Mouse (Mus musculus) retina, postnatal 7 days (tissue): ENCODE data around the gene Gas2.

ENCODE experiments used
- DNase-seq: peaks from one replicate; pipeline ENCODE4 v3.0.0-alpha.2; 2012; ENCODE audit warnings: low read depth, low spot score

The Gas2 gene

DNA sequence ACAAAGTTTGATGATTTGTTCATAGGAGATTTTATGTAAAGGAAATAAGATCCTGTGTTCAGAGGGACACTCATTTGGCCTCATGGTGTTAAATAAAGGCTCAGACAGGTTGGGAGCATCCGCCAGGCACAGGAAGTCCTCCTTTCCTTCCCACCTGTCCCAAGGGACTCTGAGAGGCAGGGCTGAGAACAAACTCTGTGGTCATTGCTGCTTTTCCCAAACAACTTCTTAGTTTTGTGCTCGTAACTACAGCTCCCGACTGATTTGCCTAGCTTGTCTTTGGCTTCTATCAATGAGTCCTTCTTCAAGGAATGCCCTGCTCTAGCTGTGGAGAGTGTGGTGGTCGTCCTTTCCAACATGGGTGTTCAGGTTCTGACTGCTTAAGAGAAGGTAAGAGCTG lies 18.3 kb downstream of the Gas2 start:
- no peak for DNase-seq

DNA sequence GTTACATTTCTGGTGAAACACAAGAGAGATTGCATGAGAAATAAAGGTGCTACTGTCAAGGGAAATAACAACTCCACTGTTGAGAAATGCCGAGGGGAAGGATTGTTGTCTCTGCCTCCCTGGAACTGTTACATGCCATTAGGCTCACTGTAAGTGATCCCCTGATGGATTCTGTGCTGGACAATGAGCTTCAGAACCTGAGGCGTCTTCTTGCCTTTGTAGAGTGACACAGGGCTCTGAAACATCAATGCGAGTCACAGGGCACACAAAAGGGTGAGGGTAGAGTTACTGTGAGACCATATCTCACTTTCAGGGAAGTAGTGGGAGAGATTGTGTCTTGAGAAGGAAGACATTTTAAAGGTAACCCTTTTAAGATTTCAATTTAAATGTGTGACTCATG lies 23.5 kb downstream of the Gas2 start:
- DNase-seq: no peak

DNA sequence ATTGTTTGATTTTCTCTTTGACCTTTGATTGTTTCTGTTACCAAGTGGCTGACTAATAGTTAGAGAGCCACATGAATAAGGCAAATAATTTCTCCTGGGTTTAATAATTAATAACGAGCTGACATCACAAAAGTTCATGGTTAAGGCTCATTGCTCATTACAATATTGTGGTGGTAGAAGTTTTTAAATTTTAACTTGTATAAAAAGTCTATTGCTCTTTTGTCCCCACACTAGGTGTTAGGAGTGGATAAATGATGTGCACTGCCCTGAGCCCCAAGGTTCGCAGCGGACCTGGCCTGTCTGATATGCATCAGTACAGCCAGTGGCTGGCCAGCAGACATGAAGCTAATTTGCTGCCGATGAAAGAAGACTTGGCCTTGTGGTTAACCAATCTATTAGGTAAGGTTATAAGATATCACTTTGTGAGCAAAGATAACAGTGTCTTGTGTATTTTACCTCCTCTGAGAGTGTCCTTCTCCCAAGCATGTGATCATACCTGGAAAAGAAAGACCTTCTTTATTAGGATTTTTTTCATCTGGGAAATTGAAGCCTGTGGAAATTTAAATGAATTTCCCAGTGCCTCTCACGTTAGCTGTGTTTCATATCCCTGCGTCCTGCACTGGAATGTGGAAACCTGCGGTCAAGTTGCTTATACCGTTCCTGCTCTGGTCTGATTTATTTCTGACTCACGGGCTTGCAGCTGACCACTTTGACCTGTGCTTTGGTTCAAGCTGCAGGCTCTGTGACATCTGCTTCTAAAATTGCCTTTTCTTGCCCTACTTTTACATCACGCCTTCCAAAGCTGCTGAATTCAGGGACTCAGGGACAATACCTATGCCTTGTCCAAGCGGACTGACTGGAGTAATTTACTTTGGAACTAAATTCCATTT lies 26.1 kb downstream of the Gas2 start:
- DNase-seq: no peak

DNA sequence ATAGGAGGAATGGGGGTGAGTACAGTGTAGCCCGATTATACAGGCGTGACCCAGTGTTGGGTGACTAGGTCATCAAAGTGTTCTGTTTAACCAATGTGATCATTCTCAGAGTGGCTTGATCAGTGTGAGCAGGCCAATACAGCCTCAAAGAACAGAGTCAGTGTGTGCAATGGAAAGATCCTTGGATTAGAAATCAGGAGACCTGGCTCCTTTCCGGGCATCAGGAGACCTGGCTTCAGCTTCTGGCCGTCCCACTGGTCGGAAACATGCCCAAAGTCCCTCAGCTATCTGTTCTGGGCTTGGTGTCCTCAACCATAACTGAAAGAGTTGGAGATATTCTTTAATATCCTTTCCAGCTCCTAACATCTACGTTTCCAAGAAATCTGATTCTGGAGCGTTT lies 27.8 kb downstream of the Gas2 start:
- DNase-seq: no peak

DNA sequence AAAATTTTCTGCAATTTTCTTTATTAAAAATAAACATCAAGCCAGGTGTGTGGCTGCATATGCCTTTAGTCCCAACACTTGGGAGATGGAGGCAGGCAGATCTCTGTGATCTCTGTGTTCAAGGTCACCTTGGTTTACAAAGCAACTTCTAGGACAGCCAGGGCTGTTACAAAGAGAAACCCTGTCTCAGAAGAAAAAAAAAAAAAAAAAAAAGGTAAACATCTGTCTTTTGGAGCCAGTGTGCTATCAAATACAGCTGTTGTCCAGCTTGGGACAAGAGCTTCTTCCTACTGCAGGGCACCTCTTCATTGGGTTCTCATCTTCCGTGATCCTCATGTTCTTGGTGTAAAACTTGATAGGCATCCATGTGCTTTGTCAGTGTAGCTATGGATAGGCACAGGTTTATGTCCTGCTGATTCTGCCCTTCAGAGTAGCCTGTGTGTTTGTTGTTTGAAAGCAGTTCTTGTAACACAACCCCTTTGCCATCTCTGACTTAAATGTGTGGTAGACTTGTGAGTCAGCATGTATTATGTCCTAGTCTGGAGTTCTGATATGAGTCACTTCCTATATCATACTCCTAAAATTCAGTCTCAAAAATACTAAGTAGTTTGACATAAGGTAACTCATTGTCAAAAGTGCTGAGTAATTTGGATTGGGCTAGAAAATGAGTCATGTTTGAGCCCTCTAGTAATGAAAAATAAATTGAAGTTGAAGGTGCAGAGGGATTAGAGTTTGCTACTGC lies 30.6 kb downstream of the Gas2 start:
- no peak for DNase-seq

DNA sequence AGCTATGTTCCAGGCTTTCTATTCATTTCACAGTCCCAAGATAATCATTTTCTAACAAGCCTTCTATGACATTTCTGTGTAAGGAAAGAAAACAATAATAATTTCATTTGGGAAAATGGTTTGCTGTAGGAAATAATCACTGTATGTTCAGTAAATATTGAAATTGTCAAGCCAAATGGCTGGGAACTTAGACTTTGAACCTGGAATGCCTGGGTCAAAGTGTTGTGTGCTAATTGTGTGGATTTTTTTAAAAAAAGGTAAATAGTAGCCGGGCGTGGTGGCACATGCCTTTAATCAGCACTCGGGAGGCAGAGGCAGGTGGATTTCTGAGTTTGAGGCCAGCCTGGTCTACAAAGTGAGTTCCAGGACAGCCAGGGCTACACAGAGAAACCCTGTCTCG lies 31.2 kb downstream of the Gas2 start:
- DNase-seq: no peak

DNA sequence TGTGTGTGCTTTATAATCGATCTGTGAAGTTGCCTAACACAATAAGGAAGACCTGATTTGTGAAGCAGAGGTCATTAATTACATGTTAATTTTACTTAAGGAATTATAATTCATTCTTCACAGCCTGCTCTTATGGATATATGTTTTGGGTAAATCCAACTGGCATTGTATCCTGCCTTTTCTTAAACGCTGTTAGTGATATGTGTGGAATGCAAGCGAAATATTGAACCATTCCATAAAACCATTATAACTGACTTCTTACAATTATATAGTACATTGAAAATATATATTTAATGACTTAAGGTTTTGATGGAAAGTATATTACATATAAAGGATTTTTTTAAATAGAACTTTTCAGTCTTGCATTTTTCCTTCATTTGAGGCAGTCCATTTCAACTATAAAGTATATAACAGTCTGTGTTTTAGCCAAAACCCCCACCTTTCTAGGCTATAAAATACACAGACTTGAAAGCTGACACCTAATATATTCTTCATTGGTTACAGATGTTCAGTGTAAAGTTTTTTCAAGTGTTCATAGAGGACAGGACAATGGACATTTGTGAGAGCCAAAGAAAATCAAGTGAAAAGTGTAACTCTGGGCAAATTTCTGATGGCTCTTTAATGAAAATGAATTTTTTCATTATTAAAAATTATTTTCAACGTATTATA lies 32.5 kb downstream of the Gas2 start:
- DNase-seq: no peak

DNA sequence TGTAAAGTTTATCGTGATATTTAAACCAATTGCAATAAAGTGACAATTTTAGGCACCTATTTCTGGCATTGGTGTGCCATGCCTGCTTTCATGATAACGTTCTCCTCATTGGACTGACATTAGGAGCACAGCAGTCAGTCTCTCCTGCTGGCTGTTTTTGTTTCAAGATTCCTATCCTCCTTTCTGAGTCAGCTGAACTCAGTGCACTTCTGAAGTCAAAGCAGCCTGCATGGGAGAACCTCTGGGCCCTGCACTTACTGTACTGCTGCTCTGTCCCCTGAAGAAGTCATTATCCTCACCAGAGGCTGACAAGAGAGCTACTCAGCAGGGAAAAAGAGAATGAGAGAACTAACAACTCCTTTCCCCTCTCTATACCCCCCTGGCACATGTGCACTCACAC lies 33.1 kb downstream of the Gas2 start:
- DNase-seq: no peak

DNA sequence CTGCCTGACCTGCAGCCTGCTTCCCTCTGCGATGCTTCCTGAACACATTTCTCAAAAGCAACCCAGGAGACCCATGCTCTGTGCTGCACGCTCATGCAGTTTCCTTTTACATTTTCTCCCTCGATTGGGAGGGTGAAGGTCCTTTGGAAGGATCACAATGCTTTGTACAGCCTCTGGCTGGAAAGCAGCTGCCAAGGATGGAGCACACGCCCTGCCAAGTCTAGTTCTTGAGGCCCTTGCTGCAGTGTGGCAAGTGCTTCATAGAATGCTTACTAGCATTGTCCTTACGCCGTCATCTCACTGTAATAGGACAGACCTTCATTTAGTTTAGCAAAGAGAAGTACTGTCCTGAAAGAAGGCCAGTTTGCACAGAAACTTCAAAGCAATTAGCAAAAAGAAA lies 37.3 kb downstream of the Gas2 start:
- DNase-seq: no peak

DNA sequence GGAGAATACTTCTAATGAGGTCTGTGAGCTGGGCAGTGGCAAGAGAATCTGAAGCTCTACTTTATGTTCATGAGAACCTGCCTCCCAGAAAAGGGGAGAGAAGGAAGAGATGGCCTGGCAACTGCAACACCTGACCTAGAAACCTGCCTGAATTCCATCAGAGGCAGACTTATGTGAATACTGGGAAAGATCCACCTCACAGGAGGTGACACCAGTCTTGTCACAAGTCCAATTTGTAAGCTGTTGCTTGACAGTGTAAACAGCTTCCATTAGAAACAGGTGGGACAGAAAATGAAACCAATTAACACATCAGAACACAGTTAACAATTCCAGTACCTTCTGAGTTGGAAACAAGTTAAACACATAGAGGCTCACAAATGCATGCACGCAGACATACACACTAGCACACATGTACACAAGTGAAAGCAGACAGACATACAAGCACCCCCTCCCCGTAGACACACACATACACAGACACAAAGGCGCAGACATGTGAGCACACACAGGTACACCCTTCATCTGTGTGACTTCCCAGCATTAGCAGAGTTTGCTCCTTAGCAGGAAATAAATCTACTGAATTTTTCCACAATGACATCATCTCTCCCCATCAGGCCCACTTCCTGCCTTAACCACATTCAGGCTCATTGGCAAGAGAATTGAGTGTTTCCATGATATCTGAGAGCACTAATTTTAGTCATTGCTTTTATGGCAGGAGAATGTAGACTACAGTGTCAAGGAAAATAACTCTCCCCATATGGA lies 51.7 kb downstream of the Gas2 start:
- no peak for DNase-seq

DNA sequence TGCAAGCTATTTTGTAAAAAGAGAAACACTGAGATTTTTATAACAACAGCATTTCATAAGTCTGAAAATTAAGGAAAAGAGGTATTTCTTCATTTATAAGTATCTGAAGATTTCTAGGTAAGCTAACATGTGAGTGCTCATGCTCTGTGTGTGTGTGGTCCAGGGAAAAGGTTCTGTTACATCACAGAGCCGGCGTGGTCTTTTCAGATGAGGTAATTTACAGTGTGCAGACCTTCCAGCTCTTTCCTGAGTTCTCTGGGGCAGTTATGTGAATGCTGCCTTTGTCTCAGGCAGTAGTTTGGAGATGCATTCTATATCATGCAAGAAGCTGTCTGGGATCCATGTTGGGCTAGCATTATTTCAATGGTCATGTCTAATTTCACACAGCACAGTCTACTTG lies 52.3 kb downstream of the Gas2 start:
- DNase-seq: no peak

DNA sequence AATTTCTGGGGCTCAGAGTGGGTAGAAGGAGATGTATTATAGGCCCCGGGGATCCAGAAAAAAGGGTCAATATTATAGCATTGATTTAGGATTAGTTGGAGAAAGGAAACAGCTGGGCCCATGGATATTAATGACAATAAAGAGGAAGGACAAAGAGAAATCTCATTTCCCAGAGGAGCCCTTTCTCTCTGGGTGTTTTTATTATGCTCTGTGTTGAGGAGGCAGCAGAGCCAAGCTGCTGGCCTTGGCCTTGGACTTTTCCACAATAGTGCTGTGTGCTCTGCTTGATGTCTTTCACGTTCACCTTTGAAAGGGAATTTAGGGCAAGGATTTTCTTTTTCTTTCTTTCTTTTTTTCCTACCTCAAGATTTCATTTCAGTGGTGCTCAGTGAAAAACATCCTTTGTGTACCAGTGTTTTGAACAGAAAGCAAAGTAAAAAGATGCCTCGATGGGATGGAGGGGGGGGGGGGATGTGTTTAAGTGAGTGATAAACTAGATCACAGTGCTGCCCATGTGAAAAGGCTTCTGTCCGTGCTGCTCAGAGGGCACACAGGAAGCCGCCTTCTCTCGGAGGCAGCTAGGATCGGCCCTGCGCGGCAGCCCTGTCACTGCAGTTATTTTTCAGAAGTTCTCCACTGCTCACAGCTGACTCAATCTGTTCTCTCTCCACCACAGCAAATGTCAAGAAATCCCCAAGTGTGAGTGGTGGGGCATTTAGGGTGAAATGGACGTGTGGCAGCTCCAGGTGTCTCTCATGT lies 67.1 kb downstream of the Gas2 start:
- DNase-seq: no peak

DNA sequence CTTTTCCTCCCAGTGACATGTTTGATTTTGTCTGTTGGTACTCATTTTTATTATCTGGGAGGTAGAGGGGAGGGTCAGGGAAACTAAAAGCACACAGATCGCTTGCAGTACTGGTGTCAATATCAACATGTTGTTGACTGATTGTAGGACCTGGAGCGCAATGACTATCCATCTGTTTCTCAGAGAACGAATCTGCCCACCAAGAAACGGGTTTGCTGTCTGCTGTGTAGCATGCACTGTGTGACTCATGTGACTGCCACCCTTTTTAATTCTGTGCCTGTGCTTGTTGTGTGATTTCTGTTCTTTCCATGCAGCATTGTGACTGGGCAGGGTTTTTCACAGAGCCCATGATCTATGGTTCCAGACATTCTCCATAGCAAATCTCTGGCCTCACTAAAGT lies 69.4 kb downstream of the Gas2 start:
- no peak for DNase-seq

DNA sequence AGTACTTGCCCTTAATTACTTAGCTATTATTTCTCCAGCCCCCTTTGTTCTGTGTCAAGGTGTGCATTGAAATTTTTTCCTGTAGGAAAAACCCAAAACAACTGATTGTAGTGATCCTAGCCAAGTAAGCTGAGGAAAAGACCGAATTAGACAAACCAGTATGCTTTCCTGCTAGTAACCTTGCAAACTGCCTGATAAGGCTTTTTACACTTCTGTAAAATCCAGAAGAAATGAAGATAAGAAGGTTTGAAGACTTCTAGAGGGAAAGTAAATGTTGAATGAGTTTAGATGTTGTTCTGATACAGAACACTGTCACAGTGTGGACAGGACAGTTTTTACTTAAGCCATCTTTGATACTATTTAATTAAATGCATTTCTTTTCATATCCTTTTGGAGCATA lies 75.5 kb downstream of the Gas2 start:
- no peak for DNase-seq

DNA sequence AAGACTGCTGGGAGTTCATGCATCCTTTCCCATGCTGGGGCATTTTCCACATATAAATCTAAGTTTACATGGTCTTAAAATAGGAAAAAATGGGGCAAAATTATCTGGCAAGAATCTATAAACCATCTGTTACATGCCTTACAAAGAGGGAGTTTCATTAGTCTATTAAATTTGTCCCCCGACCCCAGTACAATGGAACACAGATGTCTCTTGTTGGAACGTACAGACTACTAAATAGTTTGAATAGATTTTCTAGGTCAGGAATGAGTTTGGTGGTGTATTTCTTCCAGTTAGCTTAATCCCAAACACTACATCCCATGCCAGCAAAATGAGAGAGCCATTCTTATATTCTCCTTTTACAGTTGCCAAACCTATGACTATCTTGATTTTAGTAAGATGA lies 78.6 kb downstream of the Gas2 start:
- no peak for DNase-seq

DNA sequence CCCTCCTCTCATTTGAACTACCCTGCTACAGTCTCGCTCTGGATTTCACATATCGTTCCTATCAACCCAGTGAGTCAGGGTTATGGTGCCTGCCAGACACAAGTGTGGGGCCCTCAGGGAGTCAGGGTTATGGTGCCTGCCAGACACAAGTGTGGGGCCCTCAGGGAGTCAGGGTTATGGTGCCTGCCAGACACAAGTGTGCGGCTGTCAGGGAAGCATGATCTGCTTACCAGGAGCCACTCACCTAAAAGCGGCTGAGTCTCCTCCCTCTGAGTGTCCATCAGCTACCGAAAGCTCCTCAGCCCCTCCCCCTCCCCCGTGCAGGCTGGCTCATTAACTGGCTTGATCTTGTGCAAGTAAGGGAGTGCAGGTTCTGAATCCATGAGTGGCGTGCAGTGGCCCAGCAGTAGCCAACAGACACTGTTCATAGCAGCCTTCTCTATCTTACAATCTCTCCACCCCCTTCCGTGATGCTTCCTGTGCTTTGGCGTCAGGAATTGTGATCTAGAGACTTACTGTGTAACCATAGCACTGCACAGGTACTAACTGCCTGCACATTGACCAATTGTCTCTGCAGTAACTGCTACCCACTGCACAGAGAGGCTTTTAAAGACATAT lies 93.7 kb downstream of the Gas2 start:
- DNase-seq: peak; percentile 32

DNA sequence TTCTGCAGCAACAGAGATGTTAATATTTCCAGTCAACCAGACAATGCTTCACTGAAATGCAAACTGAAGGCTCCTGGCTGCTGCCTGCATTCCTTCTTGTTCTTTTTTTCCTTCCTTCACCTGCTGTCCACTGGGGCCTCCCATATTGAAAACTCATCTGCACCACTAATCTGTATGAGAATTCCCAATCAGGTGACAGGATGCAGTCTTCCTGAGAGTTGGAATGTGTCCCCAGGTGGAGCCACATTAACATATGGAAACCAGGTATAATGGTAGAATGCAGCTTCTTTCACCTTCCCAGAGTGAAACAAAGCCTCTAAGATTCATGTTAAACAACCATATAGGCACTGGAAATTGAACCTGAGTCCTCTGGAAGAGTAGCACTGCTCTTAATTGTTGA lies 96.0 kb downstream of the Gas2 start:
- DNase-seq: no peak

DNA sequence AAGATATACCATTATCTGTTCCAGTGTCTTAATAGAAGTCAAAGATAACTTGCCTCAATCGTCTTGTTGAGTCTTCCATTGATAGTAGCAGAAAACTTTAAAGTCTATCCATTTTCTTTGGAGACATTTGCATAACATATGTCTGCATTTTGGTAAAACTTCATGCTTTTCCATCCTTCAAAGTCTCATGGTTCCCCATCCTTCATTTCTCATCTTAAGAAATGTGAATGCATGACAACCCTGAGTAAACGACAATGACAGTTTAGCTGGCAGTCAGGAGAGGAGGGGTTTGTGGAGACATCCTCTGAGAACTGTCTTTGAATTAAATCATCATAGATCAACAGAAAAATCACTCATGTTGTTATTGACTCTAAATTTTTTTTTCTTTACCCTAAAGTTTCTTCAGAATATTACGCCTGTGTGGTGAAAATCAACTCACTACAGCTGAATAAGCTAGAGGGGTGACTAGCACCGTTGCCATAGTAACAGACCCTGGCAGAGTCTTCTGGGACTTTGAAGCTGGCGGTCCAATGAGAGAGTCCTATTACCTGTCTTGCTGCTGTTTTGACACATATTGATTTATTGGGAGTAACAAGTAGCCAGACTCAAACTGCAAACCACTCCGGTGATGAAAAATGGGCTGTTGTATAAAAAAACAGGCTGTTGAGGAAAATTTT lies 99.0 kb downstream of the Gas2 start:
- DNase-seq: no peak

DNA sequence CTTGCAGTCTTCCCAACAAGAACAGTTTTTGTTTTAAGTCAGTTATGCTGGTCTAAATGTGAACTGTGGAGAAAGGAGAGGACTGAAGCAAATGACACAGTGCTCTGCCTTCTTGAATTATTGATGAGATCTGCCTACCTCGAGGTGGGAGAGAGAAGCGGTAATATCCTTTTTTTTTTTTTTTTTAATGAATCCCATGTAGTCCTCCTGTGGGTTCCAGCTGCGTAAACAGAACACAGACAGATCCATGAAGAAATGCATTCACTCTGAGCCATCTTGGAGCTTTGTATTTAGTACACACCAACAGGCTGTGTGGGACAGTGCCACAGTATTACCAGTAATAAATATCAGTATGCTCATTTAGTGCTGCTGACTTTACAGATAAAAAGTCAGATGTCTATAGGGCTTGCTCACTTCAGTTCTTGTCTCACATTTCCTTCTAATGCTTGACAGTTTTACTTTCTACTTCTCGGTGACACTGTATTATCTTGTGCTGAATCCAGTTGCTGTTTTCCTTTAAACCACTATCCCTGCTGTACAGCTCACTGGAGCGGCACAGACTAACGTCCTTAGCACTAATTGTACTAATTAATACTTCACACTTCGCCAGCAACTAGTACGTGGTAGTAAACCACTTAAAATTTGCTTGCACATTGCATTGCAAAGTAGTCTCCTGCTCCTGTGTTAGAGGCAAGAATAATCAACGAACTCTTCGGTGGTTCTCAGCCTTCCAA lies 100.6 kb downstream of the Gas2 start:
- no peak for DNase-seq
